Mouse (Mus musculus): ENCODE measurements around the gene Galnt17.

The Galnt17 gene

DNA sequence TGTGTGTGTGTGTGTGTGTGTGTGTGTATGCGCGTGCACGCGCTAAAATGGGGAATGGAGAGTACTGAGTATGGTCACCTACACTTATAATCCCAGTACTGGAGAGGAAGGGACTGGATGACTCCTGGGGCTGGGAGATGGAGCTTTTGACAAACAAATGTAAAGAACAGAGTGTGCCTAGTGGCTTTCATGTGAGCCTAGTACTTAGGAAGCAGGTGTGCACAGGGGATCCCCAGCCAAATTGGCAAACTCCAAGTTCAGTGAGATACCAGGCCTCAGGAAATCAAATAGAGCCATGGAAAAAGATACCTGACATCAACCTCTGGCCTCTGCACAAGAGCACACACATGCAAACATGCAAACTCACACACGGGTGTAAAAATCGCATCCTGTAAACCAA, 61.7 kb downstream of the Galnt17 start:
- no peak for DNase-seq (ENCODE audit: low read depth, low spot score)

DNA sequence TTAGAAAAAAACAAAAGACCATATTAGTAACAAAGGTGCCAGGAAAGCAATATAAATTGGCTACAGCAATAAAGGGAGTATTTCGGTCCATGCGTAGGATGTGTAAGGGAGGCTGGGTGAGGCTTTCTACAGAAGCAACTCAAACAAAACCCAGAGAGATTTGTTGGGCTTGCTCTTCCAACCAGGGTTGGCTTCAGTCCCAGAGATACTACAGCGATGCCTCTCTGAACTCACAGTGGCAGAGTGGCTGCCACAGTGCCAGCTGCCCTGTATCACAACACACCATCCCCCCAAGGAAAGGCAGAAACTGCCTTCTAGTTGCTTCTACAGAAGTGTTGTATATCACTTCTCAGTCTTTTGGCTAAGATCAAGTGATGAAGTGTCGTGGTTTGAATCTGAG, 66.6 kb downstream of the Galnt17 start:
- no peak for DNase-seq (ENCODE audit: low read depth, low spot score)

DNA sequence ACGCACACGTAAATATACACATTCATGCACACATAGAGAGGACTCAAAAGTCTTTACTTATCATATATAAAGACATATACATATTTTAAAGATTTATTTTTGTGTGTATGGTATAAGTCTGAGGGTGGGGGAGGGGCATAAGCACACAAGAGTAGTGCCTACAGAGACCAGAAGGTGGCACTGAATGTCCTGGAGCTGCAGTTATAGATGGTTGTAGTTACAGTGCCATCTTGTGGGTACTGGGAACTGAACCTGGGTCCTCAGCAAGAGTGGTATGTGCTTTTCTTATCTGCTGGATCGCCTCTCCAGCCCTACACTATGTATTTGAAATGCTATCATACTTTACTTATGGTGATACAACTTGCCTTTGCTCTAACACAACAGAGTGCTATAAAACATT, 68.5 kb downstream of the Galnt17 start:
- no peak for DNase-seq (ENCODE audit: low read depth, low spot score)

DNA sequence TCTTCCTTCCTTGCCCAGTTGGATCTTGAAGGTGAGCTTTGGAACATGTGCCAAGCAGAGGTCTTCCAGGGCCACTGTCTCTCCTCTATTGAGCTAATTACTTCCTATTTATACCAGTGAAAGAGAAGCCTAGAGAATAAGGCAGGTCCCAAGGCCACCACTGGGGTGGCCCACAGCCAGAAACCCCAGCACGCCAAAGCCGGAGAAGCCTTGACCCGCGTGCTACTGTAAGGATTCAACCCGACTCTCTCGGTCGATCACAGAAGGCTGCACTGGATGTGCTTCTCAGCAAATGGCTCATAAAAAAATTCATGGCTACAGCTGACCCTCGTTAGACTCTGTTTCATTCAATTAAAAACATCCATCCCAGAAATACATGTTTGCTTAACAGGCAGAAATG, 71.4 kb downstream of the Galnt17 start:
- no peak for DNase-seq (ENCODE audit: low read depth, low spot score)

DNA sequence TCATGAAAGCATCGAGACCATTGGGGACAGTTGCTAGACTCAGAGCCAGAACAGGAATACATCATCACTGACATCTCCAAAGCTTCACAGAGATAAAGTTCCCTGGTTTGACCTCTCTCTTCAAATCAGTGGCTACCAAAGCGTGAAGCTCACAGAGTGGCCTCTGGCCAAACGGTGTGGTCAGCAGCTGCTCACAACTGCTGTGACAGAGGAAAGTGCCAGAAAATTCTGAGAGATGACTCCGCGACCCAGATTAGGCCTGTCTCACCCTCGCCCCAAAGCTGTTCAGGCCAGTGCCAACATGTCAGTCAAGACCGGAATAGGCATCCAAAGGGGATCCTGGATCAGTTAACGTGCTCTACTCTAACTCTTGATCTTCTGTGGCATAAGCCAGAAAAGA, 74.5 kb downstream of the Galnt17 start:
- DNase-seq (ENCODE audit: low read depth, low spot score) = no peak

DNA sequence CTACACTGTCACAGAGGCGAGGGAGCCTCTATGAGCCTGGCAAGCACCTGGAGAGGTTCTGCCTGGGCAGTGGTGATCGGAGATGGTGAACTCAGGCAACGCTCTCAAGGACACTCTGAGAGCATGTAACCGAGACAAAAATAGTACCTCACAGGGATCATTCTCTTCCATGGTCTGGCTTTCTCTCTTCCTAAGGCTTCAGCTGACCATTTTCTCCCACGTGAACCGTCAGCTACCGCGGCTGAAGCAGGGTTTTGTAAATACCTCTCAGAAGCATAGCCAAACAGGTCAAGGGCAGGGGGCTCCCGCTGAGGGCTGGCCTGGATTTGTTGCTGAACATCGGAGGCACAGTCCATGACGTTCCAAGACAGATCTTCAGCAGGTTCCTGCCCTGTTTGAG, 77.2 kb downstream of the Galnt17 start:
- DNase-seq (ENCODE audit: low read depth, low spot score) = no peak

DNA sequence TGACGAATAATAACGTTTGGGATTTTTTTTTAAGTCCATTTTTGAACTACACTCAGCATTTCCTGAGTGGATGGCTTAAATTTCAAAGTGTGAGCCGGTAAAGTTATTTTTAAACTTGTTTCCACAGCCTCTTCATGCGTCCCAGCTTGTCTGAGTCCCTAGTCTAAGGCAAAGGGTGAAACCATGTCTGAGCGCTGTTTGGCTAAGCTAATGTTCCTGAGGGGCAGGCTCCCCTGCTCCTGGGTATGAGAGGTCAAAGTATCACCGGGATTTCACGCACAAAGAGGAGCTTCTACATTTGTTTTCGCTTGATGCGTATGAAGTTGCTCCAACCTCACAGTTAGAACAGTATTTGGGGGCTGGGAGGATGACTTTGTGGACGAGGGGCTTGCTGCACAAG, 78.6 kb downstream of the Galnt17 start:
- DNase-seq (ENCODE audit: low read depth, low spot score) = no peak

DNA sequence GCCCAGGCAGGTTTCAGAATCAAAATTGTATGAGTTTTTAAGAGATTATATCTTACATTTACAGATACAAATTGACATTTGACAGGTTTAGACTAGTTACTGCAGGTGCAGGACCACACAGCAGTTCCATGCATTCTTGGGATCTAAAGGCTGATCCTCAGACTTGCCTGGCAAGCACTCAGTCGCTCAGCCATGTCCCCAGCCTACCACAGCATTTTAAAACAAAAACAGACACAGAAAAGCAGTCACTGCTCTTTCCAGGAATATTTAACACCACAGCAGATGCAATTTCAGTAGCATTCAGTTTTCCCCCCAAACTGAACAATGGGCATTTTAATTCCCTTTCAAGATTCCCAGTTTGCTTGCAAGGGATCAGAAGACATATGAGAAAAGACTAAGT, 84.9 kb downstream of the Galnt17 start:
- DNase-seq (ENCODE audit: low read depth, low spot score) = no peak

DNA sequence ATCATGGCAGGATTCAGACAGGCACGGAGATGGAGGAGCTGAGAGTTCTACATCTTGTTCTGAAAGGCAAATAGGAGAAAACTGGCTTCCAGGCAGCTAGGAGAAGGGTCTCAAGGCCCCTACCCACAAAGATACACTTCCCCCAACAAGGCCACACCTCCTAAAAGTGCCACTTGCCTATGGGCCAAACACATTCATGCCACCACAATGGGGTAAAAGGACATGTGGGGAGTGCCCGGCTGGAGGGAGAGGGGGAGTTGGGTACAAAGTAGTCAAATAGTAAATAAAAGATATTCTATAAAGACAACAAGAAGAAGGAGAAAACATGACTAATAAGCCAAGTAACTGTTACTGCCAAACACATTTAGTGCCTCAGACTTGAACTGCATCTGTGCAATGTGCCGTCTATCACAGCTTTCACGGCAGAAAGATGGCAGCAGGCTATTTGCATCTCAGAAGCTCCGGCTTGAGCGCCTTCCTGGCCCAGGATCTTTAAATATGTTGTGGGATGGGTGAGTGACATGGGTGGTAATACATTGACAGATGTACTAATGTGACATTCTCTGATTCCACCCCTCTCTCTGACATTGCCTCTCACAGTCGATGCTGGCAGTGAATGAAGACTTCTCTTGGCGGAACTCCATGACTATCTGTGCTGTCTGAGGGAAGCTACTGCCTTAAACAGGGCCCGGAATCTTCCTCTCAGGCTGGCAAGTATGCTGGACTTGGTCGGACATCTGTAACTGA, 85.6 kb downstream of the Galnt17 start:
- no peak for DNase-seq (ENCODE audit: low read depth, low spot score)

DNA sequence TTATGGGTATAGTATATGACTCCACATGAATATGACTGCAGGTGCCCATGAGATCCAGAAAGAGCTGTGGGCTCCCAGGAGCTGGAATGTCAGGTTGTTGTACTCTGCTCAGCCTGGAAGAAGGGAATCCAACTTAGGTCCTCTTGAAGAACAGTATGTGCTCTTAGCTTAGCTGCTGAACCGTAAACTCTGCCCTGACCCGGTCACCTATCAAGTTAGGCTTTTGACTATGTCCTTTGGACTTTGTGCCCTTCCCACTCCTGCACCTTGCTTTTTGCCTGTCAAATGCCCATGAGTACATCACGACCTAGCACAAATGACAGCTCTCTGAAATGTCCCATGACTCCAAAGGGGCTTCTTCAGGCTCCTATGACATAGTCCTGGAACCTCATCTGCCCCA, 90.1 kb downstream of the Galnt17 start:
- no peak for DNase-seq (ENCODE audit: low read depth, low spot score)

DNA sequence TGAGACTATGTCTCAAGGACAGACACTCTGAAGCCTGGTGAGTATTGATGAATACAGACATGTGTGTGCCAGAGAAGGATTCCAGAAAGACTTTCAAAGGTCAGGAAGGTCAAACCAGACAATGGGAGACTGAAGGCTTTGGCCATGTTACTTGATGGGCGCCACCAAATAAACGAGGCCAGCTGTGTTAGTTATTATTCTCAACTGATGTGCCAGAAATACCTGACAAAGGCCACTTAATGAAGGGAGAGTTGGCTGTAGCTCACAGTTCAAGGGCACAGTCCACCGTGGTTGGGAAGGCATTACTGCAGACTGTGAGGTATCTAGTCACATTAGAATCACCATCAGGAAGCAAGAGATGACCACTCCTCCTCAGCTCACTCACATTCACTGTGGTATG, 96.7 kb downstream of the Galnt17 start:
- DNase-seq (ENCODE audit: low read depth, low spot score) = no peak

DNA sequence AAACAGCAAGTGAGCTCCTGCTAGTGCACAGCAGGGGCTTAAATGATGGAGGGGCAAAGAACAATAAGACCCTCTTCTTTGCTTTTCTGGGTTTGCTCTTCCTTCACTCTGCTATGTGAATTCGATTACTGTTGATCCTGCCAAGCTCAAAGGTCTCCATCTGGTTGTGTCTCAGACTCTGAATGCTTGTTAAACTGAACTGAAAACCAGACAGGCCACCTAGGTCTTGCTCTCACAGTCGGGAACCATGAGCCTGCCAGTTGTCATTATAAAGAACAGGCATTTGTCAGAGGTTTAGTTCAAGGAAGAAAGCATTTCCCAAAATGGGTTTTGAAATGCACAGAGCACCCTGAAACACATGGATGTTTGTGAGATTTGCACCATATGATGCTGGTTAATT, 107.2 kb downstream of the Galnt17 start:
- DNase-seq (ENCODE audit: low read depth, low spot score) = no peak

DNA sequence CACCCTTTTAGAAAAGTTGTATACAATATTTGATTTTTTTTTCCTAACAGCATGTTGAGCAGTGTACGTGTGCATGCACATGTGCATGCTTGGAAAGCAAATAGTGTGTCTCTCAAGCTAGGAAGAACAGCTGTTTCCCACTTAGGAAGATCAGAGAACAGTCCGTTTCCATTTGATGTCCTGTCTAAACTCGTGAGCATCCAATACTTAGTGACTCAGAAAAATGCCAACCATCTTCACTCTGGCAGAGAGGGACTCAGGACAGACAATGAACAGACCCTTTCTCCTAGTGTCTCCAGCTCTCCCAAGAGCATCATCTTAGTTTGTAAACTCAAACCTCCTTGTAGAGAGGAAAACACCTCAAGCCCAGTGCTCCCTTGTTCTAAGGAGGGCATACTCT, 116.0 kb downstream of the Galnt17 start:
- no peak for DNase-seq (ENCODE audit: low read depth, low spot score)

DNA sequence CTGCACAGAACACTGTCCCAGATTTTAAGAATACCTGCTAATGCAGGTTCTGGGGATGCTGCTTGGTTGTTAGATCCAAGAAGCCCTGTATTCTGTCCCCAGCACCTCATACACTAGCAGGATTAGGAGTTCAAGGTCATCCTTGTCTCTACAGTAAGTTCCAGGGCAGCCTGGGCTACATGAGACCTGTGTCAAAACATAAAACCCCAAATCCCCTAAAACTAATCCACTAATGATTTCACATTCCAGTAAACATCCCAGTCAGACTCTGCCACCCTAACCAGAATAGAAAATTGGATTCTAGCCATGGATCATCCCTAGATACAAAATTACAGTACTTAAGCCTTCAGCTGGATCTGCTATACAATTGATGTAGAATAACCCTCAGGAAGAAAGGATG, 123.7 kb downstream of the Galnt17 start:
- DNase-seq (ENCODE audit: low read depth, low spot score) = no peak

DNA sequence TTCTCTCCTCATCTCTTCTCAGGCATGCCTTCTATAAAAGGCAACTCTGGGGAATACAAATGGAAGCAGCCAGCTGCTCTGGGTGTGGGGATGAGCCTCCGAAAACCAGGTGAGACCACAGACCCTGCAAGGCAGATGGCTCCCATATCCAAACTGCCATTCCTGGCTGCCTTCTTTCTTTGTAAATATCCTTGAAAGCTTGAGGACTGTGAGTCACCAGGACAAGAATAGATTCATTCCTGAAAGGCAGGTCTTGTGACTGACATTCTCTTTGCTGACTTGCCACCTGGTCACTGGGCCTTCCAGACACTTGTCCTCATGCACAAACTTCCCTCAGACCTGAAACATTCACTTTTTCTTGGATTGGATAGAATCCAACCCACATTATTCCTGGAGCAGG, 127.1 kb downstream of the Galnt17 start:
- no peak for DNase-seq (ENCODE audit: low read depth, low spot score)

DNA sequence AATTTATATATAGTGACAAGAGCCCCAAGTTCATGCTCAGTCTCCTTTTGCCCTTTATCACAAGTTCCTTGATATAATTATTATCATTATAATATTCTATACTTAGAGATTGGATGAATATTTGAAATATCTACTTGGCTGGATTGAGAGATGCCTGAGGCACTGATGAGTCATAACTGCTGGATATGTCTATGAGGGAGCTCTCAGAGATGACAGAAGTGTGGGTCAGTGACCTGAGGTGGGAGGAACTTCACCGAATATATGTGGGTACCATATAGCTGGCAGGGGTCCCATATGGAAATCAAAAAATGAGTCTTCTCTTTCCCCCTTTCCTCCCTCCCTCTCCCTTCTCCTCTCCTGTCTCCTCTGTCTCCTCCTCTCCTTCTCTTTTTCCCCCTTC, 127.5 kb downstream of the Galnt17 start:
- DNase-seq (ENCODE audit: low read depth, low spot score) = no peak

DNA sequence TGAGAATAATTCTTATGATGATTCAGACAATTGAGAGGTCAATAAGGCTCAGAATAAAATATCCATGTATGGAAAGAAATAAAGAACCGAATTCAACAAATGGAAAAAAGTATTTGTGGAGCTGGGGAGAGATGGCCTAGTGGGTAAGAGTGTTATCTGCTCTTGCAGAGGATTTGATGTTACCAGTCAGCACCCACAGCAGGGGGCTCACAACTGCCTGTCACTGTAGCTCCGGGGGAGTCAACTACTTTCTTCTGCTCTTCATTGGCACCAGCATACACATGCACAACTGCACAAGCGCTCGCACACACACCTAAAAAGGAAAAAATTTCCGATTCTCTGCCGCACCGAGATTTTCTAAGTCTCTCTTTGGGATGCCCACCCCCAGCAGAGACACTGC, 130.4 kb downstream of the Galnt17 start:
- no peak for DNase-seq (ENCODE audit: low read depth, low spot score)

DNA sequence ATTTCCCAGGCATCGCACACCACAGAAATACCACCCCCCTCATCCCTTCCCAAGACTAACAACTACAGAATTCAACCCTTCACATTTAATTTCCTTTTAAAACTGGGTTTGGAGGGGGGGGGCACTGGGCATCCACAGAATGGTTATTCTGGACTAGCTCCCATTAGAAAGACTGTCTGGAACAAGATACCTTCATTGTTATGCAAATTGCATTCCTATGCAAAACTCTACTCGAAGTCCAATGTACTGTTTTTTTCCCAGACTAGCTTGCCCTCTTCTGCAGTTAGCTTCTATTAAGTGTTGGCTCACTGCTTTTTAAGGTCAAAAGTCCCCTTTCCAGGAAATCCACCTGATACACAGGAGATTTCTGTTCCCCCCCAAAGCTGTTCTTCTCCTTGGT, 131.1 kb downstream of the Galnt17 start:
- DNase-seq (ENCODE audit: low read depth, low spot score) = no peak

DNA sequence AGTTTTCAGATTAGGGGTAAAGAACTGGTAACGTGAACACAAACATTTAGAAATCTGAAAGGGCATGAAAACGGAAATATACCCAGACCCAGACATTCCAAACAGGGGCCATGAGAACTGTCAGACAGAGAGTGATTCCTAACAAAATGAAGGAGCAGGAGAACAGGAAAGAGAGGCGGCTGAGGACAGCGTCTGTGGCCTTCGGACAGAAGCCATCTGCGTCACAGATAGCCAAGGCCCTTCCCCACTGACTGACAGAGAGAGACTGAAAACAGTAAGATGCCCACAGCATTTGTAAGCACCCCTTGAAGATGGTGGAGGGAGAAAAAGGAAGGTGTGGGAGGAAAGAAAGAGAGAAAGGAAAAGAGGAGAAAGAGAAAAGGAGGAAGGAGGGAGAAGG, 139.1 kb downstream of the Galnt17 start:
- DNase-seq (ENCODE audit: low read depth, low spot score) = no peak

DNA sequence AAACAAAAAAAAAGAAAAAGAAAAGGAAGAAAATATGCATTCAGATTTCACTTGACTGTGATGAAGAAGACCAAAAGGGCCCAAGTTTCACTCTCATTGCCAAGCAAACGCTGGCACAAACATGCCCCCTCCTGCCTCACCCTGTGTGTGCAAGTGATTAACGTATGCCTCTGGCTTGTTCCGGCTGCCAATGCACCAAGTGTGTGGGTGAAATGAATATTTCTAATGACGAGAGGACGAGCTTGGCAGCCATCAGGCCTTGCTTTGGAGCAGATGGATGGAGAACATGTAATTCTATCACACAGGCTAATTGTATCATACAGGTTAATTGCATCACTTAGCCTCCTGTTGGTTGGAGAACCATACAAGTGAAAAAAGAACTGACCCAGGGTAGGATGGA, 140.9 kb downstream of the Galnt17 start:
- DNase-seq (ENCODE audit: low read depth, low spot score) = no peak

DNA sequence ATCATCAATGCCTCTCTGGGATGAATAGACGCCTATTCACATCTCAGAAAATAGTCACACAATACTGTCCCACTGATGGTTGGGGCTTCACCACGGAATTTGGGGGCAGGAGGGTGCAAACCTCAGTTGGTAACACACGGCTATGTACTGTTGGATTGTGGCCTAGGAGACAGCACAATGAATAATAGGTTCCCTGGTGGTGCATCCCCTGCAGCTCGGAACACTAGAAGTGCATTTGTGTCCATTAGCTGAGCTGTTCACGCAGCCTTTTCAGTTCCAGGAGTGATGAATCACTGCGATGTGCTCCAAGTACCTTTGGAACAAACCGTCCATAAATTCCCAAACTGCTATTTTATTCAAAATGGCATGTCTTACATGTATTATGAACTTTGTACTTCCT, 142.6 kb downstream of the Galnt17 start:
- no peak for DNase-seq (ENCODE audit: low read depth, low spot score)

DNA sequence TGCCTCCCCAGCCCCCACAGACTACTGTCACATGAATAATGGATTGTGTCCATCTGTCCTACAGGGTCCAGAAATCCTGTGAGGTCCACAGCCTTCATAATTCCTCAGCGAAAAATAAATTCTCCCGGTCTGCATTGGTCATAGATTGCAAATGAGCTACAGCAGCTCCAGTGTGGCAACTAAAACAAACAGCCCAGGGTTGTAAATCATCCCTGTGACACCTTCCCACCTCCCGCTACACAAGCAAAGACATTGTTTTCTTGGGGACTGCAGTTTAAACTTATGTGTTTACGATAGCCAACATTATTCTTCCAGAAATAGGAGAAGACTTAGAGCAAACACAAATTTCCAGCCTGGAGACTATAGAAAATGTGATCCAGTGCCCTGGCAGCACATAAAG, 150.4 kb downstream of the Galnt17 start:
- DNase-seq (ENCODE audit: low read depth, low spot score) = no peak

DNA sequence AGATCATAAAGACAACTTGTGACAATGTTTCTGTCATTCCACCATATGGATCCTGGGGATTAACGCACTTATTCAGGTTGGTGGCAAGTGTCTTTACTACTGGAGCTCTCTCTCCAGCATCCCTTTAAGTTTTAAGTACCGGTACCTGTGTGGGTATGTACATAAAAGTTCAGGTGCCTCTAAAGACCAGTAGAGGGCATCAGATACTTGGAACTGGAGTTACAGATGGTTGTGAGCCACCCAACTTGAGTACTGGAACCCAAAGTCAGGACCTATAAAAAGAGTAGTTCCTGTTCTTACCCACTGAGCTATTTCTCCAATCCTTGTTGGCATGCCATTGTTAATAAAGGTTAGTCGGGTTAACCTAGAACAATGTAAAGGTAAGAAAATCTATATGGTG, 152.0 kb downstream of the Galnt17 start:
- no peak for DNase-seq (ENCODE audit: low read depth, low spot score)

DNA sequence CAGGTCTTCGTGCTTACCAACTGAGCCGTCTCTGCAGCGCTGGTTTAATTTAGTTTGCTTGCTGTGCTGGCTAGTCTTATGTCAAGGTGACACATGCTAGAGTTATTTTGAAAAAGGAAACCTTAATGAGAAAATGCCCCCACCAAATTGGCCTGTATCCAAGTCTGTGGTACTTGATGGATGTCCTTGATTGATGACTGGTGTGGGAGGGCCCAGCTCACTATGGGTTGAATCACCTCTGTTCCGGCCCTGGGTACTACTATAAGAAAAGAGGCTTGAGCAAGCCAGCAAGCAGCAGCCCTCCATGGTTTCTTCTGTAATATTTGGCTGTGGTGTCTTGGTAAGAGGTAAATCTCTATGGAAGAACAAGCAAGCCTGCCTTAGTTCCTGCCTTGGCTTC, 165.7 kb downstream of the Galnt17 start:
- DNase-seq (ENCODE audit: low read depth, low spot score) = no peak
